12 mouse cellular contexts compared by ENCODE assay signal in the genomic region with DNA sequence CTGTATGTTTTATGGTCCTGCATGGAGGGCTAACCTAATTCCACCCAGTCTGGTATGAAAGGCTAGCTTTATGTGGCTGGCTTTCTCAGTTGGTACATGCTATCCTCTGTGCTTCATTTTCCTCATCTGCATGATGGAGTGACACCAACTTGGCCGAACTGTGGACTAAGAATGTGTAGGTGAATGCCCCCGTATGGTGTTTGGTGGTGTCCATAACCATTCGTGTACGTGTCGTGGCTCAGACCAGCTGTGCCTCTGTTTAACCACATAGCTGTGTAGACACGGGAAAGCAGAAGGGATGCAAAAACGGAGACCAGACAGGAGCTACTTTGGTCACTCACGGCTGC. TPM values are rescaled to one million over a fixed set of nuclear protein-coding genes. Genes with fewer than 3 reads are reported as not detected.
DNase-seq lines count a peak whose midpoint lies in the region; ATAC-seq and TF ChIP-seq lines count a peak whose summit lies in the region.
"Not testable (repeated sequence)": the region's sequence is repeated elsewhere in the genome, so short reads cannot be mapped to it uniquely, and the experiment has no call there.
"Had no signal": no experiment of that assay in that cellular context is flagged by ENCODE, and none has a peak within 500 bp of the region (broad histone marks: within the 10 kb centered on the region; RNA-seq: fewer than 3 reads in every experiment).

No protein-coding gene starts in this region.

- H3K27ac ChIP-seq in bone marrow macrophage, adult 2 months (ENCODE audit: insufficient read depth, low read depth, low read length); forebrain, embryonic 10.5 days; heart, embryonic 13.5 days (replicated peaks); intestine, embryonic 14.5 days (ENCODE audit: low read depth); limb, embryonic 12.5 days; midbrain, postnatal 0 days (ENCODE audit: low read depth, low read length); stomach, embryonic 16.5 days (ENCODE audit: low read length): not testable (repeated sequence)
- H3K27ac ChIP-seq in lung, embryonic 15.5 days: 0 out of 2 replicates have a peak overlapping the region, but pooled peaks have one; percentile 91

- TF ChIP-seq POLR2A in bone marrow macrophage, adult 2 months (IDR thresholded peaks at IDR 0.05; ENCODE audit: borderline replicate concordance, low read depth, low read length): not testable (repeated sequence)

- peak overlapping the region; percentile 84 for H3K9ac ChIP-seq in heart, embryonic 13.5 days
- not testable (repeated sequence) for H3K9ac ChIP-seq in intestine, embryonic 14.5 days (ENCODE audit: low read length); limb, embryonic 12.5 days (replicated peaks); lung, embryonic 15.5 days; midbrain, postnatal 0 days (replicated peaks; ENCODE audit: low read length, poor library complexity, severe bottlenecking)
- peak overlapping the region; percentile 72; the same call in 1 of the 2 replicates for H3K9ac ChIP-seq in stomach, embryonic 16.5 days (ENCODE audit: low read length)

- 0% methylated on average over 1 of the region's 8 CpGs for WGBS in forebrain, embryonic 10.5 days
- WGBS in heart, embryonic 13.5 days: no CpG with 5 or more reads among the region's 8 CpGs
- no CpG with 5 or more reads among the region's 8 CpGs for WGBS in intestine, embryonic 14.5 days
- 0% methylated on average over 1 of the region's 8 CpGs for WGBS in limb, embryonic 12.5 days
- WGBS in lung, embryonic 15.5 days: no CpG with 5 or more reads among the region's 8 CpGs
- WGBS in midbrain, postnatal 0 days: no CpG with 5 or more reads among the region's 8 CpGs
- no CpG with 5 or more reads among the region's 8 CpGs for WGBS in stomach, embryonic 16.5 days

- DNase-seq in forebrain, embryonic 10.5 days (ENCODE audit: extremely low spot score, low spot score); intestine, embryonic 14.5 days (ENCODE audit: low spot score); midbrain, postnatal 0 days (ENCODE audit: low spot score): not testable (repeated sequence)

- ATAC-seq in heart, embryonic 13.5 days (ENCODE audit: extremely low read depth, insufficient number of reproducible peaks, low FRiP score, low TSS enrichment); lung, embryonic 15.5 days (ENCODE audit: borderline replicate concordance, extremely low read depth, low FRiP score, low TSS enrichment); stomach, embryonic 16.5 days (ENCODE audit: insufficient read depth, low FRiP score): not testable (repeated sequence)
- ATAC-seq in intestine, embryonic 14.5 days (replicated peaks; ENCODE audit: low FRiP score, low TSS enrichment, low read depth): 0 out of 2 replicates have a peak, but pooled peaks have one; percentile 17
- ATAC-seq in limb, embryonic 12.5 days (ENCODE audit: insufficient number of reproducible peaks, insufficient read depth, low FRiP score, low TSS enrichment, low read depth): peak; percentile 16; the same call in 1 of the 2 replicates
- ATAC-seq in midbrain, postnatal 0 days (ENCODE audit: low FRiP score): peak; percentile 41

- H3K36me3 ChIP-seq in forebrain, embryonic 10.5 days (replicated peaks); heart, embryonic 13.5 days; intestine, embryonic 14.5 days (ENCODE audit: control insufficient read depth, insufficient read depth, low read length); limb, embryonic 12.5 days; lung, embryonic 15.5 days; midbrain, postnatal 0 days (ENCODE audit: insufficient read depth, low read length); stomach, embryonic 16.5 days (ENCODE audit: control insufficient read depth, insufficient read depth, low read length): not testable (repeated sequence)

- not testable (repeated sequence) for H3K9me3 ChIP-seq in forebrain, embryonic 10.5 days; heart, embryonic 13.5 days; intestine, embryonic 14.5 days (ENCODE audit: control insufficient read depth, low read length); limb, embryonic 12.5 days; lung, embryonic 15.5 days; midbrain, postnatal 0 days (ENCODE audit: low read length); stomach, embryonic 16.5 days (replicated peaks; ENCODE audit: control insufficient read depth, low read length)

- not testable (repeated sequence) for TF ChIP-seq CTCF in bone marrow macrophage, adult 2 months (IDR thresholded peaks at IDR 0.05; ENCODE audit: low read depth, low read length); midbrain, postnatal 0 days (IDR thresholded peaks at IDR 0.05)

- H3K4me2 ChIP-seq in heart, embryonic 13.5 days: peak overlapping the region; percentile 67
- peak overlapping the region; percentile 53 for H3K4me2 ChIP-seq in intestine, embryonic 14.5 days (ENCODE audit: low read length)
- H3K4me2 ChIP-seq in limb, embryonic 12.5 days: peak overlapping the region; percentile 60
- peak overlapping the region; percentile 66 for H3K4me2 ChIP-seq in lung, embryonic 15.5 days
- peak overlapping the region; percentile 47 for H3K4me2 ChIP-seq in midbrain, postnatal 0 days (ENCODE audit: low read depth, low read length, poor library complexity, severe bottlenecking)
- peak overlapping the region; percentile 57 for H3K4me2 ChIP-seq in stomach, embryonic 16.5 days (ENCODE audit: low read depth, low read length)

- not testable (repeated sequence) for H3K4me1 ChIP-seq in bone marrow macrophage, adult 2 months (ENCODE audit: control insufficient read depth, insufficient read depth, low read length); forebrain, embryonic 10.5 days; heart, embryonic 13.5 days; intestine, embryonic 14.5 days (replicated peaks; ENCODE audit: control insufficient read depth, insufficient read depth, low read length); limb, embryonic 12.5 days (replicated peaks); lung, embryonic 15.5 days; midbrain, postnatal 0 days (ENCODE audit: insufficient read depth, low read length); stomach, embryonic 16.5 days (ENCODE audit: control insufficient read depth, insufficient read depth, low read length)

- H3K4me3 ChIP-seq in bone marrow macrophage, adult 2 months (ENCODE audit: insufficient read depth, low read length): peak overlapping the region; percentile 79
- peak overlapping the region; percentile 62 for H3K4me3 ChIP-seq in forebrain, embryonic 10.5 days
- peak overlapping the region; percentile 65 for H3K4me3 ChIP-seq in heart, embryonic 13.5 days
- H3K4me3 ChIP-seq in intestine, embryonic 14.5 days (ENCODE audit: low read depth, low read length): peak overlapping the region; percentile 49; the same call in 1 of the 2 replicates
- peak overlapping the region; percentile 54 for H3K4me3 ChIP-seq in limb, embryonic 12.5 days (replicated peaks)
- peak overlapping the region; percentile 59 for H3K4me3 ChIP-seq in lung, embryonic 15.5 days
- H3K4me3 ChIP-seq in midbrain, postnatal 0 days (ENCODE audit: low read depth, low read length): peak overlapping the region; percentile 48; the same call in 1 of the 2 replicates
- peak overlapping the region; percentile 60 for H3K4me3 ChIP-seq in stomach, embryonic 16.5 days (replicated peaks; ENCODE audit: low read length)

- H3K27me3 ChIP-seq in forebrain, embryonic 10.5 days (ENCODE audit: poor library complexity, severe bottlenecking); heart, embryonic 13.5 days (replicated peaks); intestine, embryonic 14.5 days (replicated peaks; ENCODE audit: control insufficient read depth, insufficient read depth, low read length); limb, embryonic 12.5 days; lung, embryonic 15.5 days; midbrain, postnatal 0 days (ENCODE audit: insufficient read depth, low read length); stomach, embryonic 16.5 days (ENCODE audit: control insufficient read depth, insufficient read depth, low read length): not testable (repeated sequence)

RNA-seq across cellular contexts. Expression of gene Rsph3b, which starts 0.9 kb away (rescaled TPM):
- 30.2 and 38.5 TPM in 2 replicates for polyA plus RNA-seq in bone marrow macrophage, adult 2 months (2012; ENCODE audit: insufficient read depth, insufficient read length, missing spikeins)
- 37.0 and 37.4 TPM in 2 replicates for polyA plus RNA-seq in forebrain, embryonic 10.5 days (2016; fragmentation: Nextera tagmentation; extraction: Ambion mirVana)
- 52.5 and 57.9 TPM in 2 replicates for polyA plus RNA-seq in heart, embryonic 13.5 days (2015; fragmentation: Nextera tagmentation; extraction: Ambion mirVana)
- 42.6 and 45.6 TPM in 2 replicates for polyA plus RNA-seq in intestine, embryonic 14.5 days (2014; fragmentation: Nextera tagmentation; extraction: Ambion mirVana)
- 37.7 and 44.0 TPM in 2 replicates for polyA plus RNA-seq in limb, embryonic 12.5 days (2016; fragmentation: Nextera tagmentation; extraction: Ambion mirVana)
- polyA plus RNA-seq in lung, embryonic 15.5 days (2015; fragmentation: Nextera tagmentation; extraction: Ambion mirVana): 40.7 and 43.5 TPM in 2 replicates
- 28.3 and 28.9 TPM in 2 replicates for total RNA-seq in midbrain, postnatal 0 days (2014; rRNA removed)
- polyA plus RNA-seq in midbrain, postnatal 0 days (2015; fragmentation: Nextera tagmentation; extraction: Ambion mirVana): 59.7 and 64.4 TPM in 2 replicates
- polyA plus RNA-seq in stomach, embryonic 16.5 days (2015; fragmentation: Nextera tagmentation; extraction: Ambion mirVana): 43.5 and 51.8 TPM in 2 replicates

RNA-seq across cellular contexts. Expression of gene Tagap1, which starts 13.3 kb away (rescaled TPM):
- 12.8 and 18.6 TPM in 2 replicates for polyA plus RNA-seq in bone marrow macrophage, adult 2 months (2012; ENCODE audit: insufficient read depth, insufficient read length, missing spikeins)
- polyA plus RNA-seq in forebrain, embryonic 10.5 days (2016; fragmentation: Nextera tagmentation; extraction: Ambion mirVana): 52.0 and 53.4 TPM in 2 replicates
- polyA plus RNA-seq in heart, embryonic 13.5 days (2015; fragmentation: Nextera tagmentation; extraction: Ambion mirVana): 26.5 and 27.6 TPM in 2 replicates
- 62.2 and 66.8 TPM in 2 replicates for polyA plus RNA-seq in intestine, embryonic 14.5 days (2014; fragmentation: Nextera tagmentation; extraction: Ambion mirVana)
- polyA plus RNA-seq in limb, embryonic 12.5 days (2016; fragmentation: Nextera tagmentation; extraction: Ambion mirVana): 69.0 and 70.8 TPM in 2 replicates
- polyA plus RNA-seq in lung, embryonic 15.5 days (2015; fragmentation: Nextera tagmentation; extraction: Ambion mirVana): 49.3 and 54.2 TPM in 2 replicates
- total RNA-seq in midbrain, postnatal 0 days (2014; rRNA removed): 35.8 and 42.5 TPM in 2 replicates
- 57.0 and 58.5 TPM in 2 replicates for polyA plus RNA-seq in midbrain, postnatal 0 days (2015; fragmentation: Nextera tagmentation; extraction: Ambion mirVana)
- polyA plus RNA-seq in stomach, embryonic 16.5 days (2015; fragmentation: Nextera tagmentation; extraction: Ambion mirVana): 35.8 and 37.6 TPM in 2 replicates

RNA-seq across cellular contexts. Expression of gene Rnaset2b, which starts 22.8 kb away (rescaled TPM):
- polyA plus RNA-seq in bone marrow macrophage, adult 2 months (2012; ENCODE audit: insufficient read depth, insufficient read length, missing spikeins): 414 and 421 TPM in 2 replicates
- 114 and 121 TPM in 2 replicates for polyA plus RNA-seq in forebrain, embryonic 10.5 days (2016; fragmentation: Nextera tagmentation; extraction: Ambion mirVana)
- 245 and 276 TPM in 2 replicates for polyA plus RNA-seq in heart, embryonic 13.5 days (2015; fragmentation: Nextera tagmentation; extraction: Ambion mirVana)
- 207 and 216 TPM in 2 replicates for polyA plus RNA-seq in intestine, embryonic 14.5 days (2014; fragmentation: Nextera tagmentation; extraction: Ambion mirVana)
- polyA plus RNA-seq in limb, embryonic 12.5 days (2016; fragmentation: Nextera tagmentation; extraction: Ambion mirVana): 169 and 173 TPM in 2 replicates
- polyA plus RNA-seq in lung, embryonic 15.5 days (2015; fragmentation: Nextera tagmentation; extraction: Ambion mirVana): 272 and 279 TPM in 2 replicates
- total RNA-seq in midbrain, postnatal 0 days (2014; rRNA removed): 12.6 and 21.9 TPM in 2 replicates
- polyA plus RNA-seq in midbrain, postnatal 0 days (2015; fragmentation: Nextera tagmentation; extraction: Ambion mirVana): 79.6 and 83.9 TPM in 2 replicates
- 245 and 270 TPM in 2 replicates for polyA plus RNA-seq in stomach, embryonic 16.5 days (2015; fragmentation: Nextera tagmentation; extraction: Ambion mirVana)

RNA-seq across cellular contexts. Expression of gene Gm49721, which starts 31.1 kb away (rescaled TPM):
- polyA plus RNA-seq in bone marrow macrophage, adult 2 months (2012; ENCODE audit: insufficient read depth, insufficient read length, missing spikeins): not detected in 2 replicates
- 0.31 TPM in 1 of 2 replicates, not detected in the other for polyA plus RNA-seq in forebrain, embryonic 10.5 days (2016; fragmentation: Nextera tagmentation; extraction: Ambion mirVana)
- 0.13 and 0.17 TPM in 2 replicates for polyA plus RNA-seq in heart, embryonic 13.5 days (2015; fragmentation: Nextera tagmentation; extraction: Ambion mirVana)
- polyA plus RNA-seq in intestine, embryonic 14.5 days (2014; fragmentation: Nextera tagmentation; extraction: Ambion mirVana): 0.08 and 0.30 TPM in 2 replicates
- 0.56 and 0.61 TPM in 2 replicates for polyA plus RNA-seq in limb, embryonic 12.5 days (2016; fragmentation: Nextera tagmentation; extraction: Ambion mirVana)
- polyA plus RNA-seq in lung, embryonic 15.5 days (2015; fragmentation: Nextera tagmentation; extraction: Ambion mirVana): 0.24 TPM in 1 of 2 replicates, not detected in the other
- 0.42 and 4.6 TPM in 2 replicates for total RNA-seq in midbrain, postnatal 0 days (2014; rRNA removed)
- polyA plus RNA-seq in midbrain, postnatal 0 days (2015; fragmentation: Nextera tagmentation; extraction: Ambion mirVana): 0.22 and 0.53 TPM in 2 replicates
- polyA plus RNA-seq in stomach, embryonic 16.5 days (2015; fragmentation: Nextera tagmentation; extraction: Ambion mirVana): 0.37 TPM in 1 of 2 replicates, not detected in the other
- total RNA-seq: common myeloid progenitor, adult 5-6 weeks; heart, adult 18-20 months had no signal
- polyA plus RNA-seq: C2C12, Patski had no signal
